Mouse (Mus musculus) cerebellum, postnatal 14 days (tissue): Measurements from ENCODE around the gene Tshz2.

ENCODE experiments used
- DNase-seq, 2 experiments: peaks; one replicate each; pipeline ENCODE4 v3.0.0; 2021; ENCODE audit warnings: mixed read lengths in 2 of 2

Tshz2 gene

GRCm38 (mm10) chr2:170055413-170055812 lies 422.6 kb downstream of the Tshz2 start:
- peak; percentile 32 to 58 for DNase-seq

- DNase-seq = peak; percentile 74 to 82
Observed at GRCm38 (mm10) chr2:170058774-170059173, 426.0 kb downstream of the Tshz2 start.

GRCm38 (mm10) chr2:170060066-170060465 lies 427.3 kb downstream of the Tshz2 start:
- DNase-seq = peak; percentile 47 to 63

GRCm38 (mm10) chr2:170062378-170062777 lies 429.6 kb downstream of the Tshz2 start:
- DNase-seq = no peak

- DNase-seq = no peak
Observed at GRCm38 (mm10) chr2:170069976-170070375, 437.2 kb downstream of the Tshz2 start.

- DNase-seq = no peak
Observed at GRCm38 (mm10) chr2:170070641-170071241, 437.9 kb downstream of the Tshz2 start.

GRCm38 (mm10) chr2:170076941-170077490 lies 444.2 kb downstream of the Tshz2 start:
- no peak for DNase-seq

- no peak for DNase-seq
Observed at GRCm38 (mm10) chr2:170078041-170078440, 445.2 kb downstream of the Tshz2 start.

- peak in 1 of 2 experiments; percentile 41 for DNase-seq
Observed at GRCm38 (mm10) chr2:170078442-170079017, 445.7 kb downstream of the Tshz2 start.

GRCm38 (mm10) chr2:170091563-170092443 lies 459.0 kb downstream of the Tshz2 start:
- DNase-seq = no peak

- no peak for DNase-seq
Observed at GRCm38 (mm10) chr2:170094220-170094619, 461.4 kb downstream of the Tshz2 start.

GRCm38 (mm10) chr2:170094871-170095270 lies 462.1 kb downstream of the Tshz2 start:
- DNase-seq = no peak

GRCm38 (mm10) chr2:170101132-170101531 lies 468.3 kb downstream of the Tshz2 start:
- peak; percentile 96 to 99 for DNase-seq

- peak in 1 of 2 experiments; percentile 29 for DNase-seq
Observed at GRCm38 (mm10) chr2:170101932-170102331, 469.1 kb downstream of the Tshz2 start.

- no peak for DNase-seq
Observed at GRCm38 (mm10) chr2:170103341-170103740, 470.5 kb downstream of the Tshz2 start.

GRCm38 (mm10) chr2:170103852-170104251 lies 471.0 kb downstream of the Tshz2 start:
- peak; percentile 71 to 79 for DNase-seq

- DNase-seq = no peak
Observed at GRCm38 (mm10) chr2:170104396-170104795, 471.6 kb downstream of the Tshz2 start.

GRCm38 (mm10) chr2:170106000-170106399 lies 473.2 kb downstream of the Tshz2 start:
- DNase-seq = no peak

- DNase-seq = no peak
Observed at GRCm38 (mm10) chr2:170107791-170108190, 475.0 kb downstream of the Tshz2 start.

GRCm38 (mm10) chr2:170109528-170109927 lies 476.7 kb downstream of the Tshz2 start:
- no peak for DNase-seq

GRCm38 (mm10) chr2:170110306-170110705 lies 477.5 kb downstream of the Tshz2 start:
- no peak for DNase-seq

- DNase-seq = peak; percentile 80 to 82
Observed at GRCm38 (mm10) chr2:170116704-170117281, 484.0 kb downstream of the Tshz2 start.
